Mouse (Mus musculus): Measurements from ENCODE around the gene Svep1. TPM values are rescaled to one million over a fixed set of nuclear protein-coding genes. Genes with fewer than 3 reads are reported as not detected.

Gene Svep1
- polyA plus RNA-seq, 1 experiment from 2014 or later: 3.3 TPM

DNA sequence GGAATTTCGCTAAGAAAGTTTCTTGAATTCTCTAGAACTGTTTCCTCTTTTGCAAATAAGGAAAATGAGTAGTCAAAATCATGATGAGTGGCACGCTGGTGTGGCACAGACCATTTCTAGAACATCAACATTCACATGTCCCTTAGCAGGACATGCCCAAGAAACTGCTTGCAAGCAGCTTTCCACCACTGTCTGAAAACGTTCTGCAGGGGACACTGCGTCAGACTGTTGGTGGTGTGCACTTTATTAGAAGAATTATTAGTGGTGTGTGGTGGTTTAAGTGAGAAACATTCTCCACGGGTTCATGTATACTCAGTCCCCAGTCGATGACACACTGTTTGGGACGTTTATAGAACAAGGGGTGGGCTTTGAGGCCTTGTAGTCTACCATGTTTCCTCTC is 40.9 kb downstream of the Svep1 start:
- H3K4me1 ChIP-seq: 0 out of 2 replicates have a peak, but pooled peaks cover 3% of the 10 kb centered on the region
- H3K27me3 ChIP-seq (replicated peaks; ENCODE audit: low read depth, poor library complexity, severe bottlenecking): no peaks in the 10 kb centered on the region
- H3K9me3 ChIP-seq: no peaks in the 10 kb centered on the region
- H3K4me3 ChIP-seq: no peak overlapping the region
- H3K36me3 ChIP-seq (replicated peaks): no peaks in the 10 kb centered on the region
- H3K27ac ChIP-seq (replicated peaks): no peak overlapping the region
- 81% methylated on average over 7 of the region's 7 CpGs for WGBS
- DNase-seq (ENCODE audit: low spot score): no peak

DNA sequence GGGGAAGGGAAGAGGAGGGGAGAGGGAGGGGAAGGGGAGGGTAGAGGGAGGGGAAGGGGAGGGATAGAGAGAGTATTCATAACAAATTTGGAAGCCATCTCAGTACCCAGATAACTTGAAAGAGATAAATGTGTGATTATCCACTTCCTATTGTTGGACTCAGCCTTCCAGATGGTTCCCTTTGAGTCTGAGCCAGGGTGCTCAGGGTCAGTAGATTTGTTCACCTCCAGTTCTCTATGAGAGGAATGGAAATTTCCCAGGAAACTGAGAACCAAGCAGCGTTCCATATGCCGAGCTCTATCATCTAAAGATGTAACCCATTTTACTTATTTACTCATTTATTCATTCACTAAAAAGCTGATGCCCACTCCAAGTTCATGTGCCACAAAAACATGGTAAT is 44.8 kb downstream of the Svep1 start:
- Histone ChIP-seq H3K4me1 (peaks cover 11% of the 10 kb centered on the region), H3K9me3 (no peaks in the 10 kb centered on the region), H3K4me3 (no peak overlapping the region), H3K36me3 (replicated peaks) (no peaks in the 10 kb centered on the region), H3K27me3 (replicated peaks; ENCODE audit: low read depth, poor library complexity, severe bottlenecking) (no peaks in the 10 kb centered on the region), H3K27ac (replicated peaks) (no peak overlapping the region)
- DNase-seq (ENCODE audit: low spot score): no peak
- WGBS: 85% methylated on average over 2 of the region's 2 CpGs

DNA sequence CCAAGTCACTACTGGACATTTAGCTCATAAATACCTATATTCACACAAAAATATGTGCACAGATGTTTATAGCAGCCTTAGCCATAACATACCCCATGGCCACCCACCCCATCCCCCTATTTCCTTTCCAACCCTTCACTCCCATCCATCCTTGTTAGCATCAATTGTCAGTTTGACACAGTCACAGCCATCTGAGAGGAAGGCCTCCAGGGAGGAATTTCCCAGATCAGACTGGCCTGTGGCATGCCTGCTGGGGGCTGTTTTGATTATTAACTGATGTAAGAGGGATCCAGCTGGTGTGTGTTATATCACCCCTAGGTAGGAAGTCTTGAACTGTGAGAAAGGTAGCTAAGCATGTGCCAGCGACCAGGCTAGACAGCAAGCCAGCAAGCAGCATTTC is 47.1 kb downstream of the Svep1 start:
- no peaks in the 10 kb centered on the region for H3K9me3 ChIP-seq
- no peaks in the 10 kb centered on the region for H3K36me3 ChIP-seq (replicated peaks)
- 58% methylated on average over 1 of the region's 1 CpGs for WGBS
- DNase-seq (ENCODE audit: low spot score): peak; percentile 32
- no peak overlapping the region for H3K27ac ChIP-seq (replicated peaks)
- no peaks in the 10 kb centered on the region for H3K27me3 ChIP-seq (replicated peaks; ENCODE audit: low read depth, poor library complexity, severe bottlenecking)
- H3K4me3 ChIP-seq: no peak overlapping the region
- peaks cover 11% of the 10 kb centered on the region for H3K4me1 ChIP-seq

GRCm38 (mm10) chr4:58150301-58150700 is 56.4 kb downstream of the Svep1 start:
- no peaks in the 10 kb centered on the region for H3K27me3 ChIP-seq (replicated peaks; ENCODE audit: low read depth, poor library complexity, severe bottlenecking)
- no peak for DNase-seq (ENCODE audit: low spot score)
- WGBS: 77% methylated on average over 3 of the region's 3 CpGs
- no peaks in the 10 kb centered on the region for H3K36me3 ChIP-seq (replicated peaks)
- peaks cover 5% of the 10 kb centered on the region for H3K9me3 ChIP-seq
- no peak overlapping the region for H3K27ac ChIP-seq (replicated peaks)
- no peaks in the 10 kb centered on the region for H3K4me1 ChIP-seq
- no peak overlapping the region for H3K4me3 ChIP-seq

DNA sequence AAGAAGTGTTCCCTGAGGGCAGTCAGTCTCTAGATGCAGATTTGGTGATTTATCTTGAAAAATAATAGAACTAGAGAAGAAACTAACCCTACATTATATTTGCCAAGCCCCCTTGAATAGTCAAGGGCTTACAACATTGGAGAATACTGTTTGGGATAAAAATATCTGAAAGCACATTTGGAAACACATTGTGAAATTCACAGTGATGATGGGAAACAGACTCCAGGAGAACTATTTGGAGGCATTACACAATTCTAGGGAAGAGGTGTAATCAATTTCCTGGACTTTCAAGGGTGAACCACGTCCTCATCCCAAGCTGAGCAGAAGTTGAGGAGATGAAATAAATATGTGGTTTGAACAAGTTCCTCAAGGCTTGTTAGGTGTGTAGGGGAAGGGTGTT is 57.5 kb downstream of the Svep1 start:
- H3K27me3 ChIP-seq (replicated peaks; ENCODE audit: low read depth, poor library complexity, severe bottlenecking): no peaks in the 10 kb centered on the region
- no peaks in the 10 kb centered on the region for H3K4me1 ChIP-seq
- H3K27ac ChIP-seq (replicated peaks): no peak overlapping the region
- no peak for DNase-seq (ENCODE audit: low spot score)
- no peak overlapping the region for H3K4me3 ChIP-seq
- peaks cover 5% of the 10 kb centered on the region for H3K9me3 ChIP-seq
- no peaks in the 10 kb centered on the region for H3K36me3 ChIP-seq (replicated peaks)
- WGBS: 55% methylated on average over 1 of the region's 1 CpGs

- Histone ChIP-seq H3K4me1 (0 out of 2 replicates have a peak, but pooled peaks cover 4% of the 10 kb centered on the region), H3K27ac (replicated peaks) (no peak overlapping the region)
- no peak for DNase-seq (ENCODE audit: low spot score)
Measured at GRCm38 (mm10) chr4:58148547-58148946, 58.1 kb downstream of the Svep1 start.

GRCm38 (mm10) chr4:58146676-58147075 is 60.0 kb downstream of the Svep1 start:
- peaks cover 14% of the 10 kb centered on the region; the same call in 1 of the 2 replicates for H3K4me1 ChIP-seq
- WGBS: 92% methylated on average over 2 of the region's 2 CpGs
- H3K27ac ChIP-seq (replicated peaks): no peak overlapping the region
- H3K4me3 ChIP-seq: no peak overlapping the region
- no peaks in the 10 kb centered on the region for H3K36me3 ChIP-seq (replicated peaks)
- DNase-seq (ENCODE audit: low spot score): no peak
- H3K9me3 ChIP-seq: peaks cover 5% of the 10 kb centered on the region
- no peaks in the 10 kb centered on the region for H3K27me3 ChIP-seq (replicated peaks; ENCODE audit: low read depth, poor library complexity, severe bottlenecking)

More at GRCm38 (mm10) chr4:58148547-58148946, 58.1 kb downstream of the Svep1 start:
- H3K4me3 ChIP-seq: no peak overlapping the region
- H3K36me3 ChIP-seq (replicated peaks): no peaks in the 10 kb centered on the region
- peaks cover 5% of the 10 kb centered on the region for H3K9me3 ChIP-seq
- H3K27me3 ChIP-seq (replicated peaks; ENCODE audit: low read depth, poor library complexity, severe bottlenecking): no peaks in the 10 kb centered on the region

DNA sequence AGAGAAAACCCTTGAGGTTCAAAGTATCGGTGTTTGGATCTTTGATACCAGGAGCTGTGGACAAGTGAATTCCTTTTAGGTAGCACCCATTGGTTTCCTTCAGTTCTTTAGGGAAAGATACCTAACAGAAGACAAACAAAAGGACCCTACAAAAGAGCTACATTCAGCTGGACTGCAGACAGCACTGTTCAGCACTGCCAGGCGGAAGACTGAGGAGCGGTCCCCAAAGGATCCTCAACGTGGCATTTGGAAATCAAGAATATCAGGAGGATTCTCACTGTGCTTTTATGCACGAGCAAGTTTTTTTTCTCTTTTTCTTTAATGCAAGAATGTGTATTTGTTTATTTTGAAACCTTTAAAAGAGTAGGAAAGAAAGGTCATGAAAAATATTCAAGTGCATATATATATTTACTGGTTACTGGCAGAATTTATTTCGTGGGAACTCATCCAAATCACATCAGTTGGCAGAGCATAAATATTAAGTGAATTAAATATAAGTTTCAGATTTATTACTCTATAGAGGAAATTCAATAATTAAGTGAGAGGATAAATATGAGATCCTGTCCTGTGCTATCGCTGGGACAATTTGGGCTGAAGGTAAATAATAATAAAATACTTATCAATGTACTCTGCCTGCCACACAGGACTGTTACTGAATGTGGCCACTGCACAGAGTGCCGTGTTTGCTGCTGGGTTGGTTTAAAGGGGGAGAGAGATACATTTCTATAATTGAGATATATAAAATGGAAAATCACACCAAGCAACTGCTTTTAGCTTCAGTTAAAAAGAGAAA is 66.7 kb downstream of the Svep1 start:
- DNase-seq (ENCODE audit: low spot score): no peak
- H3K4me1 ChIP-seq: peaks cover 14% of the 10 kb centered on the region; the same call in 1 of the 2 replicates
- no peaks in the 10 kb centered on the region for H3K27me3 ChIP-seq (replicated peaks; ENCODE audit: low read depth, poor library complexity, severe bottlenecking)
- H3K36me3 ChIP-seq (replicated peaks): no peaks in the 10 kb centered on the region
- no peak overlapping the region for H3K27ac ChIP-seq (replicated peaks)
- no peaks in the 10 kb centered on the region for H3K9me3 ChIP-seq
- no peak overlapping the region for H3K4me3 ChIP-seq
- WGBS: 91% methylated on average over 8 of the region's 8 CpGs

DNA sequence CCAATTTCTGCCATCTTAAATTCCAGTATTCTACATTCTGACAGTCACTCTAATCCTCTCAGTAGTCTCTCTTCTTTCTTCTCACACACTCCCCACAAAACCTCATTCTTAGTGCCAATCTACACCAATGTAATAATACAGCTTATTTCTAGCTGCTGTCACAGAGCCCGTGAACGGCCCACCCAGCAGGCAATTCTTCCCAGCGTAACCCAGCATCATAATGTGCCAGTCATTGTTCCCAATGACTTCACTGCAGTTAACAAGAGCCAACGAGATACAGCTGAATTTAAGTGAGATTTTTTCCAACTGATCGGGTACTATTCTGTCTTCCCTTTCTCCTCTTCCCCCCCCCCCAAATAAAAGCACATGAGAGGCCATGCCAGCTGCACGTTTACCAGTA is 67.4 kb downstream of the Svep1 start:
- Histone ChIP-seq H3K4me1 (peaks cover 14% of the 10 kb centered on the region; the same call in 1 of the 2 replicates), H3K27me3 (replicated peaks; ENCODE audit: low read depth, poor library complexity, severe bottlenecking) (no peaks in the 10 kb centered on the region), H3K36me3 (replicated peaks) (no peaks in the 10 kb centered on the region), H3K27ac (replicated peaks) (no peak overlapping the region), H3K9me3 (no peaks in the 10 kb centered on the region), H3K4me3 (no peak overlapping the region)
- no peak for DNase-seq (ENCODE audit: low spot score)
- 84% methylated on average over 6 of the region's 6 CpGs for WGBS

GRCm38 (mm10) chr4:58133610-58134309 is 72.9 kb downstream of the Svep1 start:
- Histone ChIP-seq H3K27ac (replicated peaks) (no peak overlapping the region), H3K9me3 (no peaks in the 10 kb centered on the region), H3K27me3 (replicated peaks; ENCODE audit: low read depth, poor library complexity, severe bottlenecking) (no peaks in the 10 kb centered on the region), H3K36me3 (replicated peaks) (no peaks in the 10 kb centered on the region), H3K4me3 (no peak overlapping the region), H3K4me1 (no peaks in the 10 kb centered on the region)
- DNase-seq (ENCODE audit: low spot score): no peak
- WGBS: 82% methylated on average over 1 of the region's 1 CpGs

- no peaks in the 10 kb centered on the region for H3K27me3 ChIP-seq (replicated peaks; ENCODE audit: low read depth, poor library complexity, severe bottlenecking)
- no peak overlapping the region for H3K4me3 ChIP-seq
- H3K4me1 ChIP-seq: no peaks in the 10 kb centered on the region
- H3K27ac ChIP-seq (replicated peaks): no peak overlapping the region
- no peaks in the 10 kb centered on the region for H3K9me3 ChIP-seq
- DNase-seq (ENCODE audit: low spot score): no peak
- no peaks in the 10 kb centered on the region for H3K36me3 ChIP-seq (replicated peaks)
- 84% methylated on average over 4 of the region's 4 CpGs for WGBS
Measured at GRCm38 (mm10) chr4:58129844-58130243, 76.8 kb downstream of the Svep1 start.

- Histone ChIP-seq H3K9me3 (no peaks in the 10 kb centered on the region), H3K27me3 (replicated peaks; ENCODE audit: low read depth, poor library complexity, severe bottlenecking) (no peaks in the 10 kb centered on the region), H3K4me1 (no peaks in the 10 kb centered on the region), H3K27ac (replicated peaks) (no peak overlapping the region), H3K4me3 (no peak overlapping the region), H3K36me3 (replicated peaks) (no peaks in the 10 kb centered on the region)
- WGBS: 91% methylated on average over 5 of the region's 5 CpGs
- DNase-seq (ENCODE audit: low spot score): no peak
Measured at GRCm38 (mm10) chr4:58127024-58127423, 79.6 kb downstream of the Svep1 start.

- H3K27me3 ChIP-seq (replicated peaks; ENCODE audit: low read depth, poor library complexity, severe bottlenecking): no peaks in the 10 kb centered on the region
- no peak overlapping the region for H3K4me3 ChIP-seq
- H3K9me3 ChIP-seq: no peaks in the 10 kb centered on the region
- H3K36me3 ChIP-seq (replicated peaks): no peaks in the 10 kb centered on the region
- H3K4me1 ChIP-seq: 0 out of 2 replicates have a peak, but pooled peaks cover 4% of the 10 kb centered on the region
- H3K27ac ChIP-seq (replicated peaks): no peak overlapping the region
- WGBS: 62% methylated on average over 8 of the region's 8 CpGs
- no peak for DNase-seq (ENCODE audit: low spot score)
Measured at GRCm38 (mm10) chr4:58115452-58115851, 91.2 kb downstream of the Svep1 start.
